Mouse (Mus musculus): ENCODE data around the gene Lrrc75a.
A peak's percentile ranks its signal among the peaks of the same experiment; 100 is the strongest.
"Not testable (repeated sequence)": the region's sequence is repeated elsewhere in the genome, so short reads cannot be mapped to it uniquely, and the experiment has no call there.

Gene Lrrc75a

GRCm38 (mm10) chr11:62647661-62648590 lies at the start of gene Lrrc75a:
Gene Lrrc75a (minus strand): TSS chr11:62648523.
- no peak for DNase-seq (ENCODE audit: low read depth, low spot score)

- DNase-seq (ENCODE audit: low read depth, low spot score): no peak
Observed at GRCm38 (mm10) chr11:62695126-62695525, 46.8 kb upstream of the Lrrc75a start.

DNA sequence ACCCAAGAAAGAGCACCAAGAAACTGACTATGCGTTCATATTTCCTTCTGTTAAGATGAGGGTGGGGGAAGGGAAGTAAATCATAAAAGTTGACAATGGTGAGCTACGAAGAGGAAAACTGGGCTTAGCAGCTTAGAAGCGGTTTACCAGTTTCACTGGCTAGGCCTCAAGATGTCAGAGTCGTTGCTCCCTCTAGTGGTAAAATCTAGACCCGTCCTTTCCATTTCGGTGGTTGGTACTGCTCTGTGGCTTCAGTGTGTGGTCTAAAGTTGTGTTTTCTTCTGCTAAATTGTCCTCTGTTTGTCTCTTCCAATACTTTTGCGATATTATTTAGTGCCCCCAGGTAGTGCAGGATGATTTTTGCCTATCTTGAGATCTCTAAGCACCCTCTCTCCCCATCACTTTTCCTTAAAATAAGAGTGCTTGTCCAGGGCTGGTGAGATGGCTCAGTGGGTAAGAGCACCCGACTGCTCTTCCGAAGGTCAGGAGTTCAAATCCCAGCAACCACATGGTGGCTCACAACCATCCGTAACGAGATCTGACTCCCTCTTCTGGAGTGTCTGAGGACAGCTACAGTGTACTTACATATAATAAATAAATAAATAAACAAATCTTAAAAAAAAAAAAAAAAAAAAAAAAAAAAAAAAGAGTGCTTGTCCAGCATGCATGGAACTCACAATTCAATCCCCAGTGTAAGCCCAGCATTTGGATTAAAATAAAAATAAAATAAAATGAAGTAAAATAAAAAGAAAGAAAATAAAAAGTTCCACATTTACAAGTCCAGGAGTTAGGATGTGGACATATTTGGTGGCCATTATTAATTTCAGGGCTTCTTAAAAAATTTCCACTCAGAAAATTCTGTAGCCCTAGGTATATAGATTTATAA lies 45.2 kb upstream of the Lrrc75a start:
- peak; percentile 80 for DNase-seq (ENCODE audit: low read depth, low spot score)

- no peak for DNase-seq (ENCODE audit: low read depth, low spot score)
Observed at GRCm38 (mm10) chr11:62691592-62691991, 43.3 kb upstream of the Lrrc75a start.

DNA sequence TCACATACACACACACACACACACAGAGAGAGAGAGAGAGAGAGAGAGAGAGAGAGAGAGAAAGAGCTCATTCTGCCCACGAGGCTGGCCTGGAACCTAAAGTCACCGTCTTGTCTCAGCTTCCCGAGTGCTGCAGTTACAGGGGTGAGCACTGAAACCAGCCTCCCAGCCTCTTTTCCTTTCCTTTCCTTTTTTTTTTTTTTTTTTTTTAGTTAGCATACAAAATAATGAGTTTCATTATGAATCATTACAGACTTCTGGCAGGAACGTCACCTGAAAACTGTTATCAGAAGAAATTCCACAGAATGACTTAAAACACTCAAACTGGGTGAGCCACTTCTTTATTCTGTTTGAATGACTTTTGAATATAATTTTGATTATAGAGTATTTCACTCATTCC lies 31.6 kb upstream of the Lrrc75a start:
- no peak for DNase-seq (ENCODE audit: low read depth, low spot score)

GRCm38 (mm10) chr11:62678778-62679354 lies 30.5 kb upstream of the Lrrc75a start:
- no peak for DNase-seq (ENCODE audit: low read depth, low spot score)

GRCm38 (mm10) chr11:62676290-62676596 lies 27.9 kb upstream of the Lrrc75a start:
- DNase-seq (ENCODE audit: low read depth, low spot score): no peak

GRCm38 (mm10) chr11:62675480-62676289 lies 27.4 kb upstream of the Lrrc75a start:
- DNase-seq (ENCODE audit: low read depth, low spot score): peak; percentile 69

DNA sequence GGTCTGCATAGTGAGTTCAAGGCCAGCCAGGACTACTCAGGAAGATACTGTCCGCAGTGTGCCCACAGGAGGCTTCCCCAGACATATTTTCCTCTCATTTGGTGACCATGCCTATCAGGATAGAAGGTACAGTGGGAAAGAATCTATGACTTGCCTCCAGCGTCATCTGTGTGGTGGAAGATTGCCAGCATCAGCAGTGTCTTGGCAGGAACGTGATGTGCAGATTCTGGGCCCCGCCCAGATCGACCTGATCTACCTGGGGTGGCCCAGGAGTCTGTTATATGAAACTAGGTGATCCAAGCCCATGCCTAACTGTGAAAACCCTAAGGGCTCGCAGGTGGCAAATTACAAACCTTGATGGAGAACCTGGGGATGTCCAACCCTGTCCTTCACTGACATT lies 21.7 kb upstream of the Lrrc75a start:
- DNase-seq (ENCODE audit: low read depth, low spot score): no peak

- no peak for DNase-seq (ENCODE audit: low read depth, low spot score)
Observed at GRCm38 (mm10) chr11:62669471-62669870, 21.1 kb upstream of the Lrrc75a start.

GRCm38 (mm10) chr11:62668986-62669385 lies 20.7 kb upstream of the Lrrc75a start:
- DNase-seq (ENCODE audit: low read depth, low spot score): no peak

GRCm38 (mm10) chr11:62664250-62664649 lies 15.9 kb upstream of the Lrrc75a start:
- DNase-seq (ENCODE audit: low read depth, low spot score): no peak

GRCm38 (mm10) chr11:62660885-62661284 lies 12.6 kb upstream of the Lrrc75a start:
- no peak for DNase-seq (ENCODE audit: low read depth, low spot score)

GRCm38 (mm10) chr11:62652080-62652479 lies 3.8 kb upstream of the Lrrc75a start:
- no peak for DNase-seq (ENCODE audit: low read depth, low spot score)

DNA sequence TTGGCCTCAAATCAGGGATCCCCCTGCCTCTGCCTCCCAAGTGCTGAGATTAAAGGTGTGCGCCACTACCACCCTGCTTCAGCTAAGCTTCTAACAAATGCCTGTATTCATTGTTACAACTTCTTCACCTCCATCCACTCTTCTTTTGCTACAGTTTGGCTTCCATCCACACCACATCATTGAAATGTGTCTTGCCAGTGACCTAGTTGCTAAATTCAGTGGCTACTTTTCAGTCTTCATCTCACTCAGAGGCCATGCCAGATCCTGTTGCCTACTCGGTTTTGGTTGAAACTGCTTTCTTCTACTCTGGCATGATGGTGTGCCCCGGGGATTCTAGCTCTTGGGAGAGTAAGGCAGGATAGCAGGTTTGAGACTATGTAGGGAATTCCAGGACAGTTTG lies 3.2 kb upstream of the Lrrc75a start:
- DNase-seq (ENCODE audit: low read depth, low spot score): no peak

DNA sequence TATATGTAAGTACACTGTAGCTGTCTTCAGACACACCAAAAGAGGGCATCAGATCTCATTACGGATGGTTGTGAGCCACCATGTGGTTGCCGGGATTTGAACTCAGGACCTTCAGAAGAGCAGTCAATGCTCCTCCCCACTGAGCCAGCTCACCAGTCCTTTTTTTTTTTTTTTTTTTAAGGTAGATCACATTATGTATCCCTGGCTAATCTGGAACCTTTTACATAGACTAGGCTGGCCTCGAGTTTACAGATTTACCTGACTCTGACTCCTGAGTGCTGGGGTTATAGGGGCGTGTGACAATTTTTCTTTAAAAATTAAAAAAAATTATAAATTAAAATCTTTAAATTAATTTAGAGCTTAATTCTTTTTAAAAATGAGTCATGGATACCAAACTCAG lies 1.5 kb upstream of the Lrrc75a start:
- not testable (repeated sequence) for DNase-seq (ENCODE audit: low read depth, low spot score)

DNA sequence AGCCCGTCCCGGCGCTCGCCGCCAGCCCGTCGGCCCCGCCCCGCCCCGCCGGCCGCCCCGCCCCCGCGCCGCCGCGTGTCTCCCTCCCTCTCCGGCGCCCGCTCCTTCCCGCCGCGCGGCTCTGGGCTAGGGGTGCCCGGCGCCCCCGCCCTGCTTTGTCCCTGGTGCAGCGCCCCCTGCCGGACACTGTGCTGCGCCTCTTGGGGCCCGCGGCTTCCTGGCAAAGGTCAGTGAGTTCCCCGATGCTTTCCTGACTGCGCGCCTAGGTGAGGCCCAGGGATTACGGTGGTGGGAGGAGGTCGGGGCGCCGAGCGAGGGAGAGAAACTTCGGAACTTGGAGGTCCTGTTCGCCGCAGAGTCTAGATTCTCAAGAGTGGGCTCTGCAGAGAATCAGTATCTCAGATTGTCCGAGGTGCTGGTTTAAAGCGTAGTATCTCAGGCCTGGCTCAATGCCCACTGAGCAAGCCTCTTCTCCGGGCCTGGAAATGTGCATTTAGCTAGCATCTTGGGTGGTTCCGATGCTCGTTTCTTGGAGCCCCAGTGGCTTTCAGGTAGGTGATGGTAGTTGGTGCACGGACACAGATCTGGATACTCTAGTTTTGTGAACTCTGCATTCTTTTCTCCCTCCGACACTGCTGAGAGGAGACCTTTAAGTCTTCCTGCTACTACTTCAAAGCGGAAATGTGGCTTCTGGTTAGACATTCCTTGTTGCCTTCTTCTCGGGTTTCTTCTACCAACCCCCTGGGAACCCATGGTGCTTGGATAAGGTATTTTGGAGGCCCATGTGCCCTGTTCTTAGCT lies 468 bp upstream of the Lrrc75a start, which contains the start of gene Mmgt2:
Gene Mmgt2, plus strand, starts transcription at position 74 of the 801 bp plus-strand sequence.
- peak; percentile 93 for DNase-seq (ENCODE audit: low read depth, low spot score)

GRCm38 (mm10) chr11:62646958-62647515 lies 1.3 kb downstream of the Lrrc75a start:
- DNase-seq (ENCODE audit: low read depth, low spot score): no peak

- DNase-seq (ENCODE audit: low read depth, low spot score): no peak
Observed at GRCm38 (mm10) chr11:62646495-62646843, 1.9 kb downstream of the Lrrc75a start.

Measured in CD4-positive helper T cell, adult 2 months (primary cell).